Comparison of ENCODE assay signal across 8 mouse cellular contexts in genomic region chr7:81572610-81573268, GRCm38 (mm10). TPM values are rescaled to one million over a fixed set of nuclear protein-coding genes. Genes with fewer than 3 reads are reported as not detected.
DNase-seq lines count a peak whose midpoint lies in the region; ATAC-seq and TF ChIP-seq lines count a peak whose summit lies in the region.

No protein-coding gene starts in this region.

- peak overlapping the region; percentile 31 for H3K4me3 ChIP-seq in cerebellum, adult 2 months (replicated peaks; ENCODE audit: insufficient read depth, low read depth, low read length)
- H3K4me3 ChIP-seq in CH12.LX (replicated peaks in 1 of 3; ENCODE audit: low read depth in 2 of 3, low read length in 2 of 3, poor library complexity in 1 of 3), result peak overlapping the region; percentile 90 to 93 (median 91)
- H3K4me3 ChIP-seq in forebrain, embryonic 15.5 days, result peak overlapping the region; percentile 90
- peak overlapping the region; percentile 67 to 80 for H3K4me3 ChIP-seq in liver, embryonic 14.5 days (ENCODE audit: insufficient read depth in 1 of 2, low read depth in 2 of 2, low read length in 2 of 2)

- H3K4me2 ChIP-seq in CH12.LX (ENCODE audit: insufficient read depth, low read depth, poor library complexity, severe bottlenecking), result peak overlapping the region; percentile 74
- peak overlapping the region; percentile 80 for H3K4me2 ChIP-seq in forebrain, embryonic 15.5 days (replicated peaks)
- H3K4me2 ChIP-seq in liver, embryonic 14.5 days (ENCODE audit: low read depth), result peak overlapping the region; percentile 89

- no peak for ATAC-seq in forebrain, embryonic 15.5 days (replicated peaks)
- no peak for ATAC-seq in liver, embryonic 14.5 days (ENCODE audit: insufficient read depth)

- H3K4me1 ChIP-seq in cerebellum, adult 2 months (ENCODE audit: control insufficient read depth, insufficient read depth, low read length), result peaks cover 11% of the 10 kb centered on the region
- H3K4me1 ChIP-seq in CH12.LX (ENCODE audit: control insufficient read depth in 1 of 2, insufficient read depth in 2 of 2), result peaks cover 0 to 21% of the 10 kb centered on the region in 2 experiments; a peak in 2 of 4 replicates
- peaks cover 16% of the 10 kb centered on the region for H3K4me1 ChIP-seq in forebrain, embryonic 15.5 days
- peaks cover 13 to 14% of the 10 kb centered on the region in 2 experiments for H3K4me1 ChIP-seq in liver, embryonic 14.5 days (replicated peaks; ENCODE audit: control insufficient read depth in 2 of 2, insufficient read depth in 2 of 2, low read length in 1 of 2)

- H3K27ac ChIP-seq in cerebellum, adult 2 months (ENCODE audit: insufficient read depth, low read length), result no peak overlapping the region
- H3K27ac ChIP-seq in CH12.LX (ENCODE audit: insufficient read depth, low read depth), result 0 out of 2 replicates have a peak overlapping the region, but pooled peaks have one; percentile 4
- H3K27ac ChIP-seq in forebrain, embryonic 15.5 days (replicated peaks), result no peak overlapping the region
- H3K27ac ChIP-seq in liver, embryonic 14.5 days, result peak overlapping the region; percentile 85

- TF ChIP-seq POLR2A in cerebellum, adult 2 months (IDR thresholded peaks at IDR 0.05; ENCODE audit: borderline replicate concordance, insufficient read depth, low read length), result no peak
- TF ChIP-seq POLR2A in CH12.LX (IDR thresholded peaks at IDR 0.05; ENCODE audit: low read depth, low read length), result no peak

- dilution Hi-C loops in CH12.LX (cut with MboI; ENCODE audit: extremely low pct_ligation_motif_present, extremely low pct_unique_long_range_greater_than_20kb, low sequenced_read_pairs), result no loop called here

- peak; percentile 5; the same call in 1 of the 2 replicates for TF ChIP-seq EP300 in CH12.LX (IDR thresholded peaks at IDR 0.05; ENCODE audit: low read length)
- no peak for TF ChIP-seq EP300 in liver, embryonic 14.5 days (IDR thresholded peaks at IDR 0.05; ENCODE audit: low read depth)

- TF ChIP-seq CTCF in cerebellum, adult 2 months (IDR thresholded peaks at IDR 0.05; ENCODE audit: borderline replicate concordance, insufficient read depth, low read depth, low read length), result no peak
- TF ChIP-seq CTCF in CH12.LX (conservative IDR thresholded peaks at IDR 0.05 in 1 of 2, IDR thresholded peaks at IDR 0.05 in 1 of 2; ENCODE audit: low read depth in 2 of 2, low read length in 2 of 2), result no peak
- no peak for TF ChIP-seq CTCF in liver, embryonic 14.5 days (IDR thresholded peaks at IDR 0.05; ENCODE audit: low read depth)

- no peak for TF ChIP-seq RAD21 in CH12.LX (IDR thresholded peaks at IDR 0.05; ENCODE audit: low read depth, low read length)

- peak overlapping the region; percentile 66 for H3K9ac ChIP-seq in CH12.LX (ENCODE audit: insufficient read depth, low read depth)
- H3K9ac ChIP-seq in forebrain, embryonic 15.5 days (replicated peaks), result no peak overlapping the region
- peak overlapping the region; percentile 65 for H3K9ac ChIP-seq in liver, embryonic 14.5 days (replicated peaks)

- in situ Hi-C loops in CH12.LX (cut with MboI; ENCODE audit: low pct_ligation_motif_present, low pct_unique_long_range_greater_than_20kb, low sequenced_read_pairs), result no loop called here

- 44% methylated on average over 6 of the region's 6 CpGs for WGBS in cerebellum, adult 2 months
- WGBS in forebrain, embryonic 15.5 days, result 72% methylated on average over 6 of the region's 6 CpGs
- WGBS in liver, embryonic 14.5 days (ENCODE audit: insufficient replicate concordance), result 38% methylated on average over 6 of the region's 6 CpGs

- H3K79me2 ChIP-seq in CH12.LX (replicated peaks; ENCODE audit: control insufficient read depth, extremely low read depth, insufficient read depth, poor library complexity, severe bottlenecking), result peaks cover 26% of the 10 kb centered on the region

- no peak for DNase-seq in cerebellum, adult 2 months
- DNase-seq in cerebellum, adult 8-10 months, result no peak
- peak; percentile 24 for DNase-seq in CH12.LX (ENCODE audit: extremely low read depth)
- DNase-seq in liver, embryonic 14.5 days (ENCODE audit: low read depth in 3 of 3, low spot score in 3 of 3), result peak in 1 of 3 experiments; percentile 14
- no peak for DNase-seq in layer of hippocampus, adult 11-12 months (ENCODE audit: low spot score)
- DNase-seq in right cerebral cortex, postnatal 36 days (ENCODE audit: low spot score in 2 of 2), result no peak
- DNase-seq in layer of hippocampus, postnatal 14 days (ENCODE audit: low spot score in 2 of 2), result no peak

- H3K27me3 ChIP-seq in cerebellum, adult 2 months (ENCODE audit: control insufficient read depth, insufficient read depth, low read length), result no peaks in the 10 kb centered on the region
- H3K27me3 ChIP-seq in CH12.LX (replicated peaks), result no peaks in the 10 kb centered on the region
- no peaks in the 10 kb centered on the region for H3K27me3 ChIP-seq in forebrain, embryonic 15.5 days
- no peaks in the 10 kb centered on the region for H3K27me3 ChIP-seq in liver, embryonic 14.5 days (ENCODE audit: control insufficient read depth, insufficient read depth, low read length)

- H3K9me3 ChIP-seq in CH12.LX (replicated peaks; ENCODE audit: low read length), result no peaks in the 10 kb centered on the region
- no peaks in the 10 kb centered on the region for H3K9me3 ChIP-seq in forebrain, embryonic 15.5 days
- H3K9me3 ChIP-seq in liver, embryonic 14.5 days (ENCODE audit: control insufficient read depth, low read length), result no peaks in the 10 kb centered on the region

- H3K36me3 ChIP-seq in CH12.LX (replicated peaks in 1 of 2; ENCODE audit: control insufficient read depth in 1 of 2, insufficient read depth in 1 of 2, low read length in 1 of 2), result peaks cover 24 to 36% of the 10 kb centered on the region in 2 experiments
- H3K36me3 ChIP-seq in forebrain, embryonic 15.5 days, result peaks cover 3% of the 10 kb centered on the region
- H3K36me3 ChIP-seq in liver, embryonic 14.5 days (replicated peaks; ENCODE audit: control insufficient read depth, insufficient read depth, low read depth), result peaks cover 9% of the 10 kb centered on the region

TF ChIP-seq in CH12.LX, 34 proteins besides CTCF, POLR2A, EP300 and RAD21:
- no peak for TF ChIP-seq IRF4 (IDR thresholded peaks at IDR 0.05; ENCODE audit: low read depth, low read length)
- TF ChIP-seq MEF2A (IDR thresholded peaks at IDR 0.05; ENCODE audit: borderline replicate concordance, low read depth, low read length), result no peak
- TF ChIP-seq SIN3A (IDR thresholded peaks at IDR 0.05; ENCODE audit: low read length), result 0 out of 2 replicates have a peak, but pooled peaks have one; percentile 30
- no peak for TF ChIP-seq ETS1 (conservative IDR thresholded peaks at IDR 0.05; ENCODE audit: low read depth, low read length)
- TF ChIP-seq UBTF (IDR thresholded peaks at IDR 0.05; ENCODE audit: low read depth, low read length), result no peak

RNA-seq across cellular contexts. Expression of gene Whamm, which starts 1.7 kb away (rescaled TPM):
- 28.6 and 29.4 TPM in 2 replicates for polyA plus RNA-seq in cerebellum, adult 2 months (2012; rRNA removed)
- total RNA-seq in CH12.LX (2012; rRNA removed) (9.7 and 13.3 TPM in 2 replicates), CH12.LX (2014; rRNA removed) (5.2 and 5.4 TPM in 2 replicates)
- 11.2 and 13.3 TPM in 2 replicates for polyA plus RNA-seq in CH12.LX (2012; ENCODE audit: insufficient read length, low read depth)
- 5.7 and 7.6 TPM in 2 replicates for polyA plus RNA-seq in forebrain, embryonic 15.5 days (2015; fragmentation: Nextera tagmentation; extraction: Ambion mirVana)
- 4.3 and 6.9 TPM in 2 replicates for polyA plus RNA-seq in liver, embryonic 14.5 days (2012; rRNA removed)
- polyA plus RNA-seq in liver, embryonic 14.5 days (2014; fragmentation: Nextera tagmentation; extraction: Ambion mirVana), result 6.2 and 6.3 TPM in 2 replicates
- total RNA-seq in layer of hippocampus, postnatal 14 days (2021), result 10 to 100 TPM; 16.0 to 19.7 TPM

RNA-seq across cellular contexts. Expression of gene Fsd2, which starts 6.0 kb away (rescaled TPM):
- polyA plus RNA-seq in cerebellum, adult 2 months (2012; rRNA removed), result 0.16 and 0.26 TPM in 2 replicates
- total RNA-seq in CH12.LX (2012; rRNA removed) (1.2 and 1.6 TPM in 2 replicates), CH12.LX (2014; rRNA removed) (0.18 and 0.26 TPM in 2 replicates)
- 0.54 and 0.56 TPM in 2 replicates for polyA plus RNA-seq in CH12.LX (2012; ENCODE audit: insufficient read length, low read depth)
- 0.31 and 0.34 TPM in 2 replicates for polyA plus RNA-seq in forebrain, embryonic 15.5 days (2015; fragmentation: Nextera tagmentation; extraction: Ambion mirVana)
- polyA plus RNA-seq in liver, embryonic 14.5 days (2012; rRNA removed), result 0.04 and 0.08 TPM in 2 replicates
- 0.10 and 0.19 TPM in 2 replicates for polyA plus RNA-seq in liver, embryonic 14.5 days (2014; fragmentation: Nextera tagmentation; extraction: Ambion mirVana)
- under 1 TPM; 0.10 to 0.32 TPM for total RNA-seq in layer of hippocampus, postnatal 14 days (2021)

Comparison
In these comparisons a context has a peak if more than half of its experiments do, and no peak if none do; other contexts are left out.
1. H3K27ac ChIP-seq: peak in CH12.LX (single experiment) and liver, embryonic 14.5 days (single experiment); none in cerebellum, adult 2 months (single experiment) and forebrain, embryonic 15.5 days (single experiment).
2. H3K4me3 ChIP-seq: peak in every context shown above with its lines; median percentile 91 in CH12.LX; 90 in forebrain, embryonic 15.5 days; 74 in liver, embryonic 14.5 days; 31 in cerebellum, adult 2 months.
3. Peak in every context shown above with its lines, with median percentiles within 50 percentile points of each other: H3K4me2 ChIP-seq.